Mouse (Mus musculus) thymus, adult 2 months (tissue): ENCODE data around the gene Gpr162.

Source experiments
- CTCF ChIP-seq: fragments of 200-500 bp; IDR thresholded peaks from 2 replicates; pipeline ENCODE4 v1.5.1; 2012; ENCODE audit warnings: mild to moderate bottlenecking, control low read depth, low read length, moderate library complexity, borderline replicate concordance; ENCODE audit not compliant: control insufficient read depth, poor library complexity, insufficient read depth; ENCODE audit errors: extremely low read depth
- POLR2A ChIP-seq: fragments of 200-500 bp; IDR thresholded peaks from 2 replicates; pipeline ENCODE4 v1.6.1; 2012; ENCODE audit warnings: mild to moderate bottlenecking, low read length, control low read depth, moderate library complexity; ENCODE audit not compliant: control insufficient read depth, poor library complexity, insufficient read depth; ENCODE audit errors: extremely low read depth

GRCm38 (mm10) chr6:124840241-124841167 is 23.3 kb downstream of the Gpr162 start, which contains the start of gene Gnb3:
- TF ChIP-seq CTCF (no peak), POLR2A (no peak)
